Mouse (Mus musculus) spleen, adult 18-20 months (tissue): ENCODE results near the gene Cklf.
"Not testable (repeated sequence)": the region's sequence is repeated elsewhere in the genome, so short reads cannot be mapped to it uniquely, and the experiment has no call there.

Experiments used
- DNase-seq, 2 experiments: peaks; one replicate each; pipeline ENCODE4 v3.0.0; 2022; ENCODE audit warnings: mixed read lengths in 2 of 2

Cklf gene

DNA sequence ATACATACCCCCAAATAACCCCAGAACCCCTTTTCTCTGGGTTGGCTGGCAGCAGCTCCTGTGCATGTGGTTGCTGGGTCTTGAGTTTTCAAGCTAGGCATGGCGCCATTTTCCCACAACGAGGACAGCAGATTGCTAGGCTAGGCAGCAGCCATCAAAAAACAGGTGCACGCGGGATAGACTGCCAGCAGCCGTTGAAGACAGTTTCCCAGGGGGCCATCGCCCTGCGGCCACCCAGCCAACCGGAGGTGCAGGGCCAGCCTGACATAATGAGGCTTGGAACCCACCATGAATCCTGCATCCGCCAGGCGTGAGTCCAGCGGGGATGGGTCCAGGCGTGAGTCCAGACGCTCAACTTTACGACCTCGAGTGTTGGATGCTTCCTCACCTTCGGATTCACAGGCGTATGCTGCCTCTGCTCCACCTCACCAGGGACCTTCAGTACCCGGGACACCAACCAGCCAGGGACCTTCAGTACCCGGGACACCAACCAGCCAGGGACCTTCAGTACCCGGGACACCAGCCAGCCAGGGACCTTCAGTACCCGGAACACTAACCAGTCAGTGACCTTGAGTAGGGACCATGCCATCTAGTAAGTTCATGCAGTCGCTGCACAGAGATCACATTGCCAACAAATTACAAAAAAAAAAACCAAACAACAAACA lies 13.7 kb downstream of the Cklf start:
- not testable (repeated sequence) for DNase-seq

DNA sequence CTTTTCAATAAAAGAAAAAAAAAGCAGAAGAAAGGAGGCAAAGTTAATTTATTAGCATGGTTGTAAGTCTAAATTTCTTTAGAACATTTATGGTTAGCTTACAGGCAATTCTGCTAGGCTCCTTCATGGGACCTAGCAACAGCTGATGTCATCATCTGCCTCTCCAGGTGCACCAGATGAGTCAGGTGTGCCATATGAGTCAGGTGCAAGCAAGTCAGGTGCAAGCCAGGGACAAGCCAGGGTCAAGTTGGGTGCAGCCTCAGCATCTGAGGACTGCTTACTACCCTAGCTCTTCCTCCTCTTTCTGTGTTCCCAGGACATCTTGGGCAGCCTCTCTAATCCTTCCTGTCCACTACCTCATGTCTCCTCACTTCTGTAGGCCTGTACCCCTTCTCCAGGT lies 17.7 kb downstream of the Cklf start:
- no peak for DNase-seq

DNA sequence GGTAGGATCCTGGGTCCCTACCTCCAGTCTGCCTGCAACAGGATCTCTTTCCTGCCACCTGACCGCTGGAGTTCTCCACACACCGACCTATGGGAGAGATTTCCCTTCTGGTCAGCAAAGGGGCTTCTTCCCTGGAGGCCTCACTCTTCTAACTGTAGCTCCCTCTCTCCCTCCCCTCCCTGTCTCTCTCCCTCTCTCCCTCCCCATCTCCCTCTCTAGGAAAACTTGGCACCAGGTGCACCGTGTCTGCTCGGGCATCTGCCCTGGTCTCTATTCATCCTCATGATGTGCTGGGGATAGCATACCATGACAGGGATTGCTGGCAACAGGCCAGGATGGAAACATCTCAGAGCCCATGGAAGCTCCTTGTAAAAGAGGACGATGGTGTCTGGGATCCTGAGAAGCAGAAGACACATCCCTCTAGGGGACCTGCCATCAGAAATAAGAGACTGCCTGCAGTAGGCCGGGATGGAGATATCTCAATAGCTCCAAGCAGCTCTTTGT lies 18.3 kb downstream of the Cklf start:
- DNase-seq, result no peak

DNA sequence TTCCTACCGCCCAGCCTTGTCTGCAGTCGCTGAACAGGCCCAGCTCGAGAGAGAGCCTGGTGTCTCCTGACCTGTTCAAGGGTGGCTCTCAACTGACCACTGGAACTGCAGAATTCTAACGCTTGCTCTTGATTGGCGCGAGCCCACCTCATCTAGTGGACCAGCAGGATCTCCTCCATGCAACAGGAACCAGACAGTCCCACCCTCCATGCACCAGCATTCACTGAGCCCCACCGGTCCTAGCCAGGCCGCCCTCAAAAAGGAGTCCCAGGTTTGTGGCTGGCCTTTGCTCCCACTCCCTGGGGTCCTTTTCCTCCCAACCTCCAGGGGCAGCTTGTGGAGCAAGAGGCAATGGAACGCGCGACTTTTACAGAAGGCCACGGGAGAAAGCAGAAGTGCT lies 42.4 kb downstream of the Cklf start, which contains the start of gene Cmtm2a:
TSS of gene Cmtm2a (minus strand) at position 101 of the 400 bp plus-strand sequence.
- not testable (repeated sequence) for DNase-seq

DNA sequence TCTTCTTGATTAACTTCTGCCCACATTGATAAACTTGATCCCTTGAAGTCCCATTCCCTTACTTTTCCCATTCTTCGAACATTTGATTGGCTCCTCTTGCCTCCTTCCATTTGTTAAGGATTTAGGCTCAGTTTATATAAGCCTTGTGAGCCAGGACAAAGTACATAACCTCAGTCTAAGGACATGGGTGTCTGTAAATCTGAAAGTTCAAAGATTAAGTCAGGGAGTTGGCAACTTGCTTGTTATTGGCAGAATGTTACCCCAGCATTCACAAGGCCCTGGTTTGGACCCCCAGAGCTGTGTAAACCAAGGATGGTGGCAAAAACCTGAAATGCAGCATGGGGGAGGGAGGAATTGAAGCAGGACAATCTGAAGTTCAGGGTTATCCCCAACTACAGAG lies 43.7 kb downstream of the Cklf start:
- DNase-seq, result no peak

DNA sequence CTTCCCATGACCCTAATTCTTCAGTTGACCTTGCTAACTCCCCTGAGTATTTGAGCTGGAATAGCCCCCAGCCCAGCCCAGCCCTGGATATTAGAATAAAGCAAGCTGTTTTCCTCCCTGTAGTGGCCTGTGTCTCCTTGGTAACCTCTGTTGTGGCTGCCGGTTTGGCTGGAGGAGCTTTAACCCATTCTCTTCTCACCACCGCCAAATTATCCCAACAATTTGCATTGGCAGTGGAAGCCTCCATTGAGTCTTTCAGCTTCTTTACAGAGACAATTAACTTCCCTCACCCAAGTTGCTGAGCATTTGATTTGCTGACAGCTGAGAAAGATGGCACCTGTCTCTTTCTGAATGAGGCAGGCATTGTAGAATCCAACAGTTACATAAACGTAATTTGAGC lies 50.9 kb downstream of the Cklf start:
- DNase-seq, result not testable (repeated sequence)

DNA sequence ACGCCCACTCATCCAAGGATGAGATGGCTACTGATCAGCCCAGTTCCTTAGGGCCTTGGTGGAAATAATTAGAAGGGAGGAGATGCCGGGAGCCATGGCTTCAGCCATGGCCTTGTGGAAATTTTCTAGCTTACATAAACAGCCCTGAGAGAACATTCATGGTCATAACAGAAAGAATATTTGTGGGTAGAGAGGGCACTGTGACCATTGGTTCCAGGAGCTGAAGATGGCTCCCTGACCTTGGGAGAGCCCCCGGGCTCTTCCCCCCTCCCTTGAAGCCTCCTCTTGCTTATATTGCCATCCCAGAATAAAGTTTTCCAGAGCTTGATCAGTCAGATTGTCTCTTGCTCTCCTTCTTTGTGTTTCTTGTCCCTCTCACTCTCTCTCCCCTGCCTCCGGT lies 51.9 kb downstream of the Cklf start:
- DNase-seq, result not testable (repeated sequence)

DNA sequence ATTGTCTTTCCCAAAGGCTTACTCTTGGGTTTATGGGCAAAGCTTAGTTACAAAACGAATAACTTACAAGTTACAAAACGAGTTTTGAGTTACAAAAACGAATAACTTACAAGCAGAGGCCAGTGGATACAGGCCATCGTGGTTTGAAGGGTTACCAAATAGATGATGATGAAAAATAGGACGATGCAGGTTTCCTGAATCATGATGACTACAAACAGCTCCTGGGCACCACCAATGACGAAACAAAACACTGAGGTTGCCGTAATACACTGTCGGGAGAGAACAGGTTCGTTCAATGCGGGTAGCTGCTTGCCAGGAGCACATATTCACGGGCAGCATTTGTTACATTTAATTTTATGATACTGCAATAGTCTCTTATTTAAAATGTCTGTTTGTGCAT lies 54.3 kb downstream of the Cklf start:
- DNase-seq, result no peak

DNA sequence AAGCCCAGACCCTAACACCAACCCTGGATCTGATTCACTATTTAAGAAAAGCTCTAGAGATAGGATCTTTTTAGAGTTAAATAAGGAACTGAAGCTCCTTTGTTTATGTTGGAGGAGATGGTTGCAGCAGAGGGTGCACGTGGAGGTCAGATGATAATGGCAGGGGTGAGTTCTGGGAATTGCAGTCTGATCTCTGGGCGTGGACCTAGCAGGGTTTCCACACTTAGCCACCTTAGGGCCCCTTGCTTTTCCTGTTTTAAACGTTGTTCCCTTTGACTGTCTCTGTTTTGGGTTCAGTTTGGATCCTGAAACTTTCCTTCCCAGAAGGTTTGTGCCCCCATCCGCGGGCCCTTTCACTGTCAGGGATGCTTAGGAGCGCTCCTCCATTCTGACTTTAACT lies 57.7 kb downstream of the Cklf start:
- DNase-seq, result not testable (repeated sequence)

DNA sequence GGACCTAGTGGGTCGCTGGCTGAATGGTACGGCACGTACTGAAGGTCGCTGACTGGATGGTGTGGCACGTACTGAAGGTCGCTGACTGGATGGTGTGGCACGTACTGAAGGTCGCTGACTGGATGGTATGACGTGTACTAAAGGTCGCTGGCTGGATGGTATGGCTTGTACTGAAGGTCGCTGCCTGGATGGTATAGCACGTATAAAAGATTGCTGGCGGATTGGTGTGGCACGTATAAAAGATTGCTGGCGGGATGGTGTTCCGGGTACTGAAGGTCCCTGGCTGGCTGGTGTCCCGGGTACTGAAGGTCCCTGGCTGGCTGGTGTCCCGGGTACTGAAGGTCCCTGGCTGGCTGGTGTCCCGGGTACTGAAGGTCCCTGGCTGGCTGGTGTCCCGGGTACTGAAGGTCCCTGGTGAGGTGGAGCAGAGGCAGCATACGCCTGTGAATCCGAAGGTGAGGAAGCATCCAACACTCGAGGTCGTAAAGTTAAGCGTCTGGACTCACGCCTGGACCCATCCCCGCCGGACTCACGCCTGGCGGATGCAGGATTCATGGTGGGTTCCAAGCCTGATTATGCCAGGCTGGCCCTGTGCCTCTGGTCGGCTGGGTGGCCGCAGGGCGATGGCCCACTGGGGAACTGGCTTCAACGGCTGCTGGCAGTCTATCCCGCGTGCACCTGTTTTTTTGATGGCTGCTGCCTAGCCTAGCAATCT lies 58.9 kb downstream of the Cklf start, which contains the start of the genes Gm45711 and Cmtm1:
TSS of gene Gm45711 (minus strand) at position 641 of the 715 bp plus-strand sequence.
TSS of gene Cmtm1 (minus strand) at position 705 of the 715 bp plus-strand sequence.
- DNase-seq, result not testable (repeated sequence)

DNA sequence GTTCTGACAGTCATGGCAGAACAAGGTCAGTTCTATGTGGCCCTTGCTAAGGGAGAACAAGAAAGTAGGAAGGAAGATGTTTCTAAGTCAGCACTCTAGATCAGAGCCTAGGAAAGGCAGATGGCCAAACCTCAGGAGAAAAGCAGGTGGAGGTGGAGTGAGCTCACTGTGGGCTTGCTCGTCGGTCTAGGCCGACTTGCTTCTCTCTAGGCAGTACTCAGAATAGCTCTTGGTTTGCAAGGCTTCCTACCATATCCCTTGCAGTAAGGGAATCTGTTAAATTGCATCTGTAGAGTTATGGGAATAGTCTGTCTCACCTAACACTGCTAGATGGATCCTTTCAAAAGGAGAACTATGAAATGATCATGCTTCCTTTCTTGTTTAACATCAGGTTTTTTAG lies 61.4 kb downstream of the Cklf start:
- DNase-seq, result not testable (repeated sequence)

DNA sequence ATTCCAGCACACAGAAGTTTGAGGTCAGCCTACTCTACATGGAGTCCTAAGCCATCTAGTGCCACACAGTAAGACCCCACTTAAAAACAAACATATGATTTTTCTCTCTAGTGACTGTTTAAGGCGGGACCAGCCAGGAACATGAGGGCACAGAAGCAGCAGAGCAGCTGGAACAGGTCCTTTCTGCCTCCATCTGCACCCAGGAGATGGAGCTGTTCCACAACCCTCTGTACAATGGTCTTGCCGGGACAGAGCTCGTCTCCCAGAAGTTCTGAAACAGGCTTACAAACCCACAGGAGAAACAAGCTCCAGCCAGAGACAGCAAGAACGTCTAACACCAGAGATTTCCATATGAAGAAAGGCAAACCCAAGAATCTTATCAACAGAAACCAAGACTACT lies 62.6 kb downstream of the Cklf start:
- DNase-seq, result no peak
